Mouse (Mus musculus): Measurements from ENCODE around the gene Phkg2. TPM values are rescaled to one million over a fixed set of nuclear protein-coding genes. Genes with fewer than 3 reads are reported as not detected.
"Not testable (repeated sequence)": the region's sequence is repeated elsewhere in the genome, so short reads cannot be mapped to it uniquely, and the experiment has no call there.

Phkg2 gene
- polyA plus RNA-seq, 1 experiment: 15.9 TPM

GRCm38 (mm10) chr7:127614891-127615843, 42.0 kb downstream of the Phkg2 start, which contains the start of gene Zfp629:
Gene Zfp629, minus strand, starts transcription at chr7:127615797.
- Histone ChIP-seq H3K27ac (replicated peaks; ENCODE audit: low read depth, low read length) (peak within 1 kb of the TSS; percentile 73), H3K4me1 (ENCODE audit: control insufficient read depth, insufficient read depth, insufficient read length, low read length) (peaks cover 7% of the 10 kb centered on the region; the same call in 1 of the 2 replicates), H3K4me3 (ENCODE audit: insufficient read depth, low read depth, low read length) (peak within 1 kb of the TSS; percentile 95)

GRCm38 (mm10) chr7:127616336-127616735, 43.2 kb downstream of the Phkg2 start:
- no peak overlapping the region for H3K27ac ChIP-seq (replicated peaks; ENCODE audit: low read depth, low read length)
- peaks cover 7% of the 10 kb centered on the region; the same call in 1 of the 2 replicates for H3K4me1 ChIP-seq (ENCODE audit: control insufficient read depth, insufficient read depth, insufficient read length, low read length)
- no peak overlapping the region; the same call in 1 of the 2 replicates for H3K4me3 ChIP-seq (ENCODE audit: insufficient read depth, low read depth, low read length)

GRCm38 (mm10) chr7:127616881-127617280, 43.7 kb downstream of the Phkg2 start:
- H3K27ac ChIP-seq (replicated peaks; ENCODE audit: low read depth, low read length): no peak overlapping the region
- no peak overlapping the region for H3K4me3 ChIP-seq (ENCODE audit: insufficient read depth, low read depth, low read length)

GRCm38 (mm10) chr7:127617962-127618361, 44.8 kb downstream of the Phkg2 start:
- Histone ChIP-seq H3K27ac (replicated peaks; ENCODE audit: low read depth, low read length) (no peak overlapping the region), H3K4me3 (ENCODE audit: insufficient read depth, low read depth, low read length) (no peak overlapping the region), H3K4me1 (ENCODE audit: control insufficient read depth, insufficient read depth, insufficient read length, low read length) (peaks cover 7% of the 10 kb centered on the region; the same call in 1 of the 2 replicates)

More at GRCm38 (mm10) chr7:127616881-127617280, 43.7 kb downstream of the Phkg2 start:
- peaks cover 7% of the 10 kb centered on the region; the same call in 1 of the 2 replicates for H3K4me1 ChIP-seq (ENCODE audit: control insufficient read depth, insufficient read depth, insufficient read length, low read length)

- H3K4me1 ChIP-seq (ENCODE audit: control insufficient read depth, insufficient read depth, insufficient read length, low read length); H3K27ac ChIP-seq (replicated peaks; ENCODE audit: low read depth, low read length); H3K4me3 ChIP-seq (ENCODE audit: insufficient read depth, low read depth, low read length): not testable (repeated sequence)
Measured at GRCm38 (mm10) chr7:127618402-127618801, 45.3 kb downstream of the Phkg2 start.

GRCm38 (mm10) chr7:127626039-127626438, 52.9 kb downstream of the Phkg2 start:
- Histone ChIP-seq H3K4me3 (ENCODE audit: insufficient read depth, low read depth, low read length) (no peak overlapping the region), H3K4me1 (ENCODE audit: control insufficient read depth, insufficient read depth, insufficient read length, low read length) (no peaks in the 10 kb centered on the region), H3K27ac (replicated peaks; ENCODE audit: low read depth, low read length) (no peak overlapping the region)

GRCm38 (mm10) chr7:127626471-127626870, 53.3 kb downstream of the Phkg2 start:
- Histone ChIP-seq H3K4me1 (ENCODE audit: control insufficient read depth, insufficient read depth, insufficient read length, low read length) (no peaks in the 10 kb centered on the region), H3K4me3 (ENCODE audit: insufficient read depth, low read depth, low read length) (no peak overlapping the region), H3K27ac (replicated peaks; ENCODE audit: low read depth, low read length) (no peak overlapping the region)

GRCm38 (mm10) chr7:127628646-127629045, 55.5 kb downstream of the Phkg2 start:
- no peaks in the 10 kb centered on the region for H3K4me1 ChIP-seq (ENCODE audit: control insufficient read depth, insufficient read depth, insufficient read length, low read length)
- H3K27ac ChIP-seq (replicated peaks; ENCODE audit: low read depth, low read length): no peak overlapping the region

GRCm38 (mm10) chr7:127631416-127631815, 58.3 kb downstream of the Phkg2 start:
- Histone ChIP-seq H3K27ac (replicated peaks; ENCODE audit: low read depth, low read length) (no peak overlapping the region), H3K4me1 (ENCODE audit: control insufficient read depth, insufficient read depth, insufficient read length, low read length) (no peaks in the 10 kb centered on the region), H3K4me3 (ENCODE audit: insufficient read depth, low read depth, low read length) (no peak overlapping the region)

More at GRCm38 (mm10) chr7:127628646-127629045, 55.5 kb downstream of the Phkg2 start:
- no peak overlapping the region for H3K4me3 ChIP-seq (ENCODE audit: insufficient read depth, low read depth, low read length)

Other genes starting within 250 kb of the Phkg2 start
- gene Zfp768, start 227.8 kb upstream of the Phkg2 start, polyA plus RNA-seq (2012; ENCODE audit: insufficient read depth, insufficient read length, missing spikeins): 26.6 and 27.5 TPM in 2 replicates
- gene Zfp747, start 197.3 kb upstream of the Phkg2 start, polyA plus RNA-seq (2012; ENCODE audit: insufficient read depth, insufficient read length, missing spikeins): 1.5 and 1.8 TPM in 2 replicates
- 1.0 and 1.4 TPM in 2 replicates for gene 9130019O22Rik, start 186.2 kb upstream of the Phkg2 start, polyA plus RNA-seq (2012; ENCODE audit: insufficient read depth, insufficient read length, missing spikeins)
- gene E430018J23Rik, start 179.7 kb upstream of the Phkg2 start, polyA plus RNA-seq (2012; ENCODE audit: insufficient read depth, insufficient read length, missing spikeins): 3.4 and 3.6 TPM in 2 replicates
- gene Zfp764, start 166.5 kb upstream of the Phkg2 start, polyA plus RNA-seq (2012; ENCODE audit: insufficient read depth, insufficient read length, missing spikeins): 1.6 and 2.6 TPM in 2 replicates
- 4.1 and 6.6 TPM in 2 replicates for gene Zfp688, start 151.3 kb upstream of the Phkg2 start, polyA plus RNA-seq (2012; ENCODE audit: insufficient read depth, insufficient read length, missing spikeins)
- gene Zfp689, start 124.2 kb upstream of the Phkg2 start, polyA plus RNA-seq (2012; ENCODE audit: insufficient read depth, insufficient read length, missing spikeins): 0.40 and 1.3 TPM in 2 replicates
- 26.0 and 27.1 TPM in 2 replicates for gene Prr14, start 113.7 kb upstream of the Phkg2 start, polyA plus RNA-seq (2012; ENCODE audit: insufficient read depth, insufficient read length, missing spikeins)
- 16.5 and 18.2 TPM in 2 replicates for gene Fbrs, start 94.1 kb upstream of the Phkg2 start, polyA plus RNA-seq (2012; ENCODE audit: insufficient read depth, insufficient read length, missing spikeins)
- gene Srcap, start 61.4 kb upstream of the Phkg2 start, polyA plus RNA-seq (2012; ENCODE audit: insufficient read depth, insufficient read length, missing spikeins): 21.6 and 24.7 TPM in 2 replicates
- gene Gm42715, start 53.8 kb upstream of the Phkg2 start, polyA plus RNA-seq (2012; ENCODE audit: insufficient read depth, insufficient read length, missing spikeins): 0.28 and 3.4 TPM in 2 replicates
- gene Tmem265, start 11.9 kb upstream of the Phkg2 start, polyA plus RNA-seq (2012; ENCODE audit: insufficient read depth, insufficient read length, missing spikeins): 2.0 TPM in 1 of 2 replicates, not detected in the other
- gene Ccdc189, start 15.3 kb downstream of the Phkg2 start, polyA plus RNA-seq (2012; ENCODE audit: insufficient read depth, insufficient read length, missing spikeins): 4.5 and 6.0 TPM in 2 replicates
- gene Rnf40, start 15.4 kb downstream of the Phkg2 start, polyA plus RNA-seq (2012; ENCODE audit: insufficient read depth, insufficient read length, missing spikeins): 14.7 and 19.4 TPM in 2 replicates
- 6.6 and 7.5 TPM in 2 replicates for gene Zfp629, start 42.5 kb downstream of the Phkg2 start, polyA plus RNA-seq (2012; ENCODE audit: insufficient read depth, insufficient read length, missing spikeins)
- gene Bcl7c, start 135.6 kb downstream of the Phkg2 start, polyA plus RNA-seq (2012; ENCODE audit: insufficient read depth, insufficient read length, missing spikeins): 15.7 and 17.4 TPM in 2 replicates
- 7.3 and 10.5 TPM in 2 replicates for gene Ctf1, start 139.4 kb downstream of the Phkg2 start, polyA plus RNA-seq (2012; ENCODE audit: insufficient read depth, insufficient read length, missing spikeins)
- not detected in 2 replicates for gene Ctf2, start 158.8 kb downstream of the Phkg2 start, polyA plus RNA-seq (2012; ENCODE audit: insufficient read depth, insufficient read length, missing spikeins)
- gene Fbxl19, start 171.2 kb downstream of the Phkg2 start, polyA plus RNA-seq (2012; ENCODE audit: insufficient read depth, insufficient read length, missing spikeins): 2.7 and 3.2 TPM in 2 replicates
- 16.8 and 23.1 TPM in 2 replicates for gene Orai3, start 196.5 kb downstream of the Phkg2 start, polyA plus RNA-seq (2012; ENCODE audit: insufficient read depth, insufficient read length, missing spikeins)
- 11.7 and 13.6 TPM in 2 replicates for gene Setd1a, start 203.3 kb downstream of the Phkg2 start, polyA plus RNA-seq (2012; ENCODE audit: insufficient read depth, insufficient read length, missing spikeins)
- 0.54 TPM in 1 of 2 replicates, not detected in the other for gene Gm49388, start 212.3 kb downstream of the Phkg2 start, polyA plus RNA-seq (2012; ENCODE audit: insufficient read depth, insufficient read length, missing spikeins)
- 39.6 and 47.1 TPM in 2 replicates for gene Hsd3b7, start 227.3 kb downstream of the Phkg2 start, polyA plus RNA-seq (2012; ENCODE audit: insufficient read depth, insufficient read length, missing spikeins)

Data from brown adipose tissue, adult 24 weeks (tissue).